Comparison of ENCODE assay signal across 7 mouse cellular contexts in genomic region chr7:92743325-92743724, GRCm38 (mm10). TPM values are rescaled to one million over a fixed set of nuclear protein-coding genes. Genes with fewer than 3 reads are reported as not detected.
A peak's percentile ranks its signal among the peaks of the same experiment; 100 is the strongest.
DNase-seq lines count a peak whose midpoint lies in the region; ATAC-seq lines count a peak whose summit lies in the region.

No protein-coding gene starts in this region.

- H3K36me3 ChIP-seq in megakaryocyte, embryonic 14.5 days (replicated peaks; ENCODE audit: low read length) = peaks cover 11% of the 10 kb centered on the region
- H3K36me3 ChIP-seq in forebrain, embryonic 15.5 days = peaks cover 2% of the 10 kb centered on the region; the same call in 1 of the 2 replicates
- H3K36me3 ChIP-seq in liver, embryonic 15.5 days (replicated peaks) = peaks cover 8% of the 10 kb centered on the region

- peak overlapping the region; percentile 84; the same call in 1 of the 2 replicates for H3K9ac ChIP-seq in forebrain, embryonic 15.5 days (replicated peaks)
- peak overlapping the region; percentile 79 for H3K9ac ChIP-seq in liver, embryonic 15.5 days

- ATAC-seq in megakaryocyte, adult 5-6 weeks (ENCODE audit: poor library complexity, severe bottlenecking) = no peak
- no peak for ATAC-seq in forebrain, embryonic 15.5 days (replicated peaks)
- no peak for ATAC-seq in liver, embryonic 15.5 days (ENCODE audit: insufficient read depth)

- H3K27me3 ChIP-seq in megakaryocyte, embryonic 14.5 days (replicated peaks) = peaks cover 16% of the 10 kb centered on the region
- H3K27me3 ChIP-seq in forebrain, embryonic 15.5 days = no peaks in the 10 kb centered on the region
- H3K27me3 ChIP-seq in liver, embryonic 15.5 days = peaks cover 19% of the 10 kb centered on the region; the same call in 1 of the 2 replicates

- 6% methylated on average over 6 of the region's 6 CpGs for WGBS in forebrain, embryonic 15.5 days
- WGBS in liver, embryonic 15.5 days (ENCODE audit: insufficient replicate concordance) = 27% methylated on average over 6 of the region's 6 CpGs

- peak overlapping the region; percentile 67 for H3K4me2 ChIP-seq in forebrain, embryonic 15.5 days (replicated peaks)
- H3K4me2 ChIP-seq in liver, embryonic 15.5 days = peak overlapping the region; percentile 94

- no peak for DNase-seq in cerebellum, postnatal 36 days
- DNase-seq in adrenal gland, postnatal 36 days = no peak
- no peak for DNase-seq in kidney, postnatal 4 days

- no peak overlapping the region for H3K27ac ChIP-seq in forebrain, embryonic 15.5 days (replicated peaks)
- H3K27ac ChIP-seq in liver, embryonic 15.5 days (replicated peaks) = peak overlapping the region; percentile 84; the same call in 1 of the 2 replicates

- peak overlapping the region; percentile 100 for H3K4me3 ChIP-seq in megakaryocyte, embryonic 14.5 days (replicated peaks)
- H3K4me3 ChIP-seq in forebrain, embryonic 15.5 days = peak overlapping the region; percentile 78
- peak overlapping the region; percentile 87 for H3K4me3 ChIP-seq in liver, embryonic 15.5 days (replicated peaks)

- H3K9me3 ChIP-seq in megakaryocyte, embryonic 14.5 days = no peaks in the 10 kb centered on the region
- no peaks in the 10 kb centered on the region for H3K9me3 ChIP-seq in forebrain, embryonic 15.5 days
- no peaks in the 10 kb centered on the region for H3K9me3 ChIP-seq in liver, embryonic 15.5 days (replicated peaks)

- H3K4me1 ChIP-seq in megakaryocyte, embryonic 14.5 days = peaks cover 45% of the 10 kb centered on the region
- peaks cover 42% of the 10 kb centered on the region for H3K4me1 ChIP-seq in forebrain, embryonic 15.5 days
- H3K4me1 ChIP-seq in liver, embryonic 15.5 days (replicated peaks) = peaks cover 38% of the 10 kb centered on the region

RNA-seq across cellular contexts. Expression of gene Rab30, which starts 1.9 kb away (rescaled TPM):
- polyA plus RNA-seq in megakaryocyte, embryonic 14.5 days (2012; ENCODE audit: insufficient read depth, low replicate concordance) = not detected in 2 replicates
- total RNA-seq in megakaryocyte, adult 5-6 weeks (2015) = 0.02 and 0.27 TPM in 2 replicates
- total RNA-seq in megakaryocyte, adult 5-6 weeks (2017) = 0.11 and 0.57 TPM in 2 replicates
- 19.8 and 20.7 TPM in 2 replicates for polyA plus RNA-seq in forebrain, embryonic 15.5 days (2015; fragmentation: Nextera tagmentation; extraction: Ambion mirVana)
- polyA plus RNA-seq in liver, embryonic 15.5 days (2015; fragmentation: Nextera tagmentation; extraction: Ambion mirVana) = 5.0 and 5.2 TPM in 2 replicates
- 1 to 10 TPM; 3.7 to 6.2 TPM for total RNA-seq in adrenal gland, postnatal 36 days (2021)
